22 mouse cellular contexts compared by ENCODE assay signal in genomic region chr7:64568722-64569121, GRCm38 (mm10).
DNase-seq lines count a peak whose midpoint lies in the region; ATAC-seq lines count a peak whose summit lies in the region.
"Had no signal": no experiment of that assay in that cellular context is flagged by ENCODE, and none has a peak within 500 bp of the region (broad histone marks: within the 10 kb centered on the region; RNA-seq: fewer than 3 reads in every experiment).

No protein-coding gene starts in this region.

- 33% methylated on average over 4 of the region's 4 CpGs for WGBS in embryonic facial prominence, embryonic 11.5 days
- 46% methylated on average over 4 of the region's 4 CpGs for WGBS in embryonic facial prominence, embryonic 10.5 days
- WGBS in midbrain, embryonic 10.5 days, result 72% methylated on average over 4 of the region's 4 CpGs
- WGBS in midbrain, embryonic 15.5 days, result 62% methylated on average over 4 of the region's 4 CpGs

- H3K4me1 ChIP-seq in embryonic facial prominence, embryonic 11.5 days (ENCODE audit: control insufficient read depth, insufficient read depth, low read length), result no peaks in the 10 kb centered on the region
- peaks cover 14% of the 10 kb centered on the region for H3K4me1 ChIP-seq in embryonic facial prominence, embryonic 10.5 days
- H3K4me1 ChIP-seq in midbrain, embryonic 10.5 days, result peaks cover 22% of the 10 kb centered on the region
- peaks cover 30% of the 10 kb centered on the region for H3K4me1 ChIP-seq in midbrain, embryonic 15.5 days
- H3K4me1 ChIP-seq: heart, embryonic 12.5 days; liver, embryonic 15.5 days had no signal

- H3K9ac ChIP-seq in embryonic facial prominence, embryonic 11.5 days (replicated peaks; ENCODE audit: low read length), result no peak overlapping the region
- H3K9ac ChIP-seq in midbrain, embryonic 15.5 days, result no peak overlapping the region
- H3K9ac ChIP-seq: embryonic facial prominence, embryonic 12.5 days; heart, embryonic 12.5 days; hindbrain, embryonic 13.5 days; liver, embryonic 15.5 days had no signal

- H3K9me3 ChIP-seq in embryonic facial prominence, embryonic 11.5 days (replicated peaks; ENCODE audit: control insufficient read depth, low read length), result no peaks in the 10 kb centered on the region
- H3K9me3 ChIP-seq in embryonic facial prominence, embryonic 10.5 days, result no peaks in the 10 kb centered on the region
- H3K9me3 ChIP-seq in midbrain, embryonic 10.5 days (replicated peaks), result no peaks in the 10 kb centered on the region
- H3K9me3 ChIP-seq in midbrain, embryonic 15.5 days, result no peaks in the 10 kb centered on the region
- H3K9me3 ChIP-seq: embryonic facial prominence, embryonic 12.5 days; heart, embryonic 12.5 days; hindbrain, embryonic 13.5 days; limb, embryonic 10.5 days; liver, embryonic 15.5 days had no signal

- no peak overlapping the region for H3K4me3 ChIP-seq in embryonic facial prominence, embryonic 11.5 days (ENCODE audit: low read depth, low read length)
- H3K4me3 ChIP-seq in embryonic facial prominence, embryonic 10.5 days, result no peak overlapping the region
- H3K4me3 ChIP-seq in midbrain, embryonic 10.5 days, result no peak overlapping the region
- no peak overlapping the region for H3K4me3 ChIP-seq in midbrain, embryonic 15.5 days
- H3K4me3 ChIP-seq: embryonic facial prominence, embryonic 12.5 days; heart, embryonic 12.5 days; hindbrain, embryonic 13.5 days; limb, embryonic 10.5 days; liver, embryonic 15.5 days had no signal

- DNase-seq in embryonic facial prominence, embryonic 11.5 days (ENCODE audit: low spot score), result no peak
- no peak for DNase-seq in embryonic facial prominence, embryonic 10.5 days (ENCODE audit: low spot score)
- DNase-seq in midbrain, embryonic 10.5 days (ENCODE audit: low spot score), result no peak
- DNase-seq in cerebellum, adult 9-11 months, result peak; percentile 87
- no peak for DNase-seq in heart, adult 11 months
- no peak for DNase-seq in spleen, postnatal 36 days (ENCODE audit: low spot score in 2 of 2)
- DNase-seq: adrenal gland, adult 2 months; gastrocnemius, postnatal 10 days; heart, adult 18-20 months; heart, postnatal 10 days; kidney, adult 18-20 months; kidney, postnatal 4 days; liver had no signal

- H3K27me3 ChIP-seq in embryonic facial prominence, embryonic 11.5 days (ENCODE audit: control insufficient read depth, insufficient read depth, low read length), result no peaks in the 10 kb centered on the region
- H3K27me3 ChIP-seq in embryonic facial prominence, embryonic 10.5 days (replicated peaks; ENCODE audit: low read depth, poor library complexity, severe bottlenecking), result no peaks in the 10 kb centered on the region
- H3K27me3 ChIP-seq in midbrain, embryonic 10.5 days (ENCODE audit: low read depth, poor library complexity, severe bottlenecking), result no peaks in the 10 kb centered on the region
- H3K27me3 ChIP-seq in midbrain, embryonic 15.5 days (replicated peaks), result no peaks in the 10 kb centered on the region
- H3K27me3 ChIP-seq: embryonic facial prominence, embryonic 12.5 days; heart, embryonic 12.5 days; hindbrain, embryonic 13.5 days; liver, embryonic 15.5 days had no signal

- H3K27ac ChIP-seq in embryonic facial prominence, embryonic 11.5 days (replicated peaks; ENCODE audit: low read depth, low read length), result no peak overlapping the region
- H3K27ac ChIP-seq in embryonic facial prominence, embryonic 10.5 days (replicated peaks), result no peak overlapping the region
- H3K27ac ChIP-seq in midbrain, embryonic 10.5 days (replicated peaks), result peak overlapping the region; percentile 11; the same call in 1 of the 2 replicates
- H3K27ac ChIP-seq in midbrain, embryonic 15.5 days, result no peak overlapping the region
- H3K27ac ChIP-seq: embryonic facial prominence, embryonic 12.5 days; limb, embryonic 10.5 days; liver, embryonic 15.5 days; macrophage had no signal

- 0 out of 2 replicates have a peak, but pooled peaks have one; percentile 40 for ATAC-seq in embryonic facial prominence, embryonic 11.5 days (replicated peaks; ENCODE audit: insufficient number of reproducible peaks, low FRiP score, low TSS enrichment, low read depth)
- no peak; the same call in 1 of the 2 replicates for ATAC-seq in midbrain, embryonic 15.5 days (replicated peaks)
- ATAC-seq: forebrain, embryonic 14.5 days; inflammation-experienced regulatory T-cells, adult 6 months had no signal

- no peak overlapping the region for H3K4me2 ChIP-seq in embryonic facial prominence, embryonic 11.5 days (ENCODE audit: low read depth, low read length)
- no peak overlapping the region for H3K4me2 ChIP-seq in midbrain, embryonic 15.5 days
- H3K4me2 ChIP-seq: embryonic facial prominence, embryonic 12.5 days; heart, embryonic 12.5 days; hindbrain, embryonic 13.5 days; liver, embryonic 15.5 days had no signal

- no peaks in the 10 kb centered on the region for H3K36me3 ChIP-seq in embryonic facial prominence, embryonic 11.5 days (replicated peaks; ENCODE audit: control insufficient read depth, insufficient read depth, low read depth, low read length)
- H3K36me3 ChIP-seq in embryonic facial prominence, embryonic 10.5 days (replicated peaks), result no peaks in the 10 kb centered on the region
- 0 out of 2 replicates have a peak, but pooled peaks cover 4% of the 10 kb centered on the region for H3K36me3 ChIP-seq in midbrain, embryonic 10.5 days
- no peaks in the 10 kb centered on the region for H3K36me3 ChIP-seq in midbrain, embryonic 15.5 days (replicated peaks)
- H3K36me3 ChIP-seq: embryonic facial prominence, embryonic 12.5 days; heart, embryonic 12.5 days; limb, embryonic 10.5 days; liver, embryonic 15.5 days had no signal
